Mouse (Mus musculus) small intestine, adult 2 months (tissue): ENCODE results near the gene Kif28.

Source experiments
- CTCF ChIP-seq: fragments of 200-500 bp; IDR thresholded peaks from 2 replicates; pipeline ENCODE4 v1.5.1; 2012; ENCODE audit warnings: low read depth, mild to moderate bottlenecking, control low read depth, inconsistent platforms, low read length, moderate library complexity, mixed read lengths; ENCODE audit not compliant: insufficient replicate concordance, insufficient read length; ENCODE audit errors: extremely low read depth
- POLR2A ChIP-seq: fragments of 200-500 bp; IDR thresholded peaks from 2 replicates; pipeline ENCODE4 v1.6.1; 2012; ENCODE audit warnings: low read depth, mild to moderate bottlenecking, control low read depth, inconsistent platforms, low read length, moderate library complexity

DNA sequence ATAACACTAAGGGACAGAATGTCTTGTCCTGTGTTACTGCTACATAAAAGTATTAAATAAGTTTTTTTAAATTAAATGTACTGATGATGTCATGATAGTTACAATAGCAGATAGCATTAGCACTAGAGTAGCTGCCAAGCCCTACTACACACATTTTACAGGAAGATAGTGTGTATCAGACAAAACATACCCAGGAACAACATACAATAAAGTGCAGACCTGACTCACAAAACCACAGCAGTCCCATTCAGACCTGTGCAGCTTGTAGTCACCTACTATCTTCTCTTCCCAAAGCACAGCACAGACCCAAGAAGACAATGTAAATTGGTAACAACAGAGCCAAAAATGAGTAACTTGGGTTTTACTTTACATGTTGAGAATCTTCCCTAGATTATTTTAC, 11.4 kb upstream of the Kif28 start:
- TF ChIP-seq CTCF (no peak), POLR2A (no peak)
